Mouse (Mus musculus): ENCODE data around the gene Lamb1.

- TF ChIP-seq POLR2A (IDR thresholded peaks at IDR 0.05; ENCODE audit: extremely low read depth, insufficient read depth, low read length) (no peak), CTCF (IDR thresholded peaks at IDR 0.05; ENCODE audit: low read depth, low read length) (no peak)
Measured at GRCm38 (mm10) chr12:31290951-31291350, 25.9 kb downstream of the Lamb1 start.
